Mouse (Mus musculus): ENCODE results near the gene 1700029F12Rik. TPM values are rescaled to one million over a fixed set of nuclear protein-coding genes. Genes with fewer than 3 reads are reported as not detected.

1700029F12Rik gene
- polyA plus RNA-seq, 1 experiment, result 0.09 TPM

DNA sequence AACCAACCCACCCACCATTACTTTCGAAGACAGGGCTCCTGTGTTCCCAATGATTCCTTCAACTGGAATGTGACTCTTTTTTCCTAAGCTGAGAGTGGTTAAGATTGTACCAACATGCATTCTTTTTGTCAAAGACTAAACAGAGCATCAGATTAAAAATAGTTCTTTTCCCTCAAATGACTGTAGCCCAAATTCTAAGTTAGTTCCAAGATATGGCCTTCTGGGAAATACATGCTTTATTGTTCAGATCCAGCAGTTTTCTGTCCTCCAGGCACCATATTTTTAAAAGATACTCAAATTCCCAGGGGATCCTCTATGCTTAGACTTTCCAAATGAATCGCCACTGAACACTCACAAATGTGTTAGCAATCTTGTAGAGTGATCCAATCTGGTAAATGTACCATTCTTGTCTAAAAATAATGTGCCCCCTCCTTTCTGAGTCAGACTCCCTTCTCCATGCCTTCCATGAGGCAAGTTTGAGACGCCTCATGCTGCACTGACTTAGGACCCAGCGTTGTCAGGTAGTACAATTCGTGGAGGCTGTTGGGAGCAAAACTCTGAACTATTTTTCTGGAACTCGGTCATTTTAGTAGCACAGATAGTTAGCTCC lies 57.1 kb downstream of the 1700029F12Rik start:
- no peak overlapping the region for H3K27ac ChIP-seq (ENCODE audit: insufficient read depth, low read length)
- no peaks in the 10 kb centered on the region for H3K4me1 ChIP-seq (ENCODE audit: control insufficient read depth, insufficient read depth, insufficient read length)
- TF ChIP-seq POLR2A (IDR thresholded peaks at IDR 0.05; ENCODE audit: low read depth, low read length) (no peak), CTCF (IDR thresholded peaks at IDR 0.05; ENCODE audit: extremely low read depth, insufficient read depth, insufficient read length, insufficient replicate concordance) (no peak)
- DNase-seq (ENCODE audit: low read depth in 1 of 2, low spot score in 2 of 2), result no peak
- H3K36me3 ChIP-seq (ENCODE audit: control insufficient read depth, insufficient read depth, low read length), result no peaks in the 10 kb centered on the region
- no peaks in the 10 kb centered on the region for H3K27me3 ChIP-seq (ENCODE audit: control insufficient read depth, insufficient read depth, low read length)
- H3K4me3 ChIP-seq (ENCODE audit: extremely low read depth, insufficient read depth, insufficient read length), result no peak overlapping the region
- WGBS, result 88% methylated on average over 6 of the region's 6 CpGs

DNA sequence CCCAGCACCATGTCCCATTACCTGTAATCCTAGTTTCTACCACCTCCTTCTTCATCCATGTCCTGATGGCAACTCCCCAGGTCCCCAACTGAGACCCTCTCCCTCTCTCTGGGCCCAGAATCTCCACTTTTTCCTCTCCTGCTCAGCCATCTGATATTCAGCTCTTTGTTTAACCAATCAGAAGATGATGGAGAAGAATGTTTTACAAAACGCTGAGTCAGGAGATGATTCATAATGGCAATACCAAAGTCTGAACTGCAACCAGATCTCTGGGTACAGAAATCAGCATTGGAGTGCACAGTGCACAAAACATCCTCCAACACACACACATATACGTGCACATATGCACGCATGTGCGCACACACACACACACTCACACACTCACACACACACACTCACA lies 60.8 kb downstream of the 1700029F12Rik start:
- no peak for TF ChIP-seq POLR2A (IDR thresholded peaks at IDR 0.05; ENCODE audit: low read depth, low read length)
- no peak for TF ChIP-seq CTCF (IDR thresholded peaks at IDR 0.05; ENCODE audit: extremely low read depth, insufficient read depth, insufficient read length, insufficient replicate concordance)
- Histone ChIP-seq H3K4me1 (ENCODE audit: control insufficient read depth, insufficient read depth, insufficient read length) (no peaks in the 10 kb centered on the region), H3K27ac (ENCODE audit: insufficient read depth, low read length) (no peak overlapping the region), H3K4me3 (ENCODE audit: extremely low read depth, insufficient read depth, insufficient read length) (no peak overlapping the region), H3K36me3 (ENCODE audit: control insufficient read depth, insufficient read depth, low read length) (no peaks in the 10 kb centered on the region), H3K27me3 (ENCODE audit: control insufficient read depth, insufficient read depth, low read length) (no peaks in the 10 kb centered on the region)
- WGBS, result 85% methylated on average over 4 of the region's 4 CpGs
- no peak for DNase-seq (ENCODE audit: low read depth in 1 of 2, low spot score in 2 of 2)

Other genes with a start within 250 kb of the 1700029F12Rik start
- gene Gcnt4, start 109.7 kb downstream of the 1700029F12Rik start, polyA plus RNA-seq (2012; rRNA removed), result 0.06 and 0.07 TPM in 2 replicates
- not detected in 2 replicates for gene Fam169a, start 32.9 kb upstream of the 1700029F12Rik start, polyA plus RNA-seq (2012; rRNA removed)
- gene Gm6169, start 64.9 kb upstream of the 1700029F12Rik start, polyA plus RNA-seq (2012; rRNA removed), result 1.3 TPM in 2 replicates
- 17.4 and 18.8 TPM in 2 replicates for gene Gfm2, start 103.6 kb upstream of the 1700029F12Rik start, polyA plus RNA-seq (2012; rRNA removed)
- gene Nsa2, start 103.6 kb upstream of the 1700029F12Rik start, polyA plus RNA-seq (2012; rRNA removed), result 17.4 and 19.9 TPM in 2 replicates
- 97.1 and 134 TPM in 2 replicates for gene Hexb, start 164.0 kb upstream of the 1700029F12Rik start, polyA plus RNA-seq (2012; rRNA removed)
- gene Enc1, start 206.7 kb upstream of the 1700029F12Rik start, polyA plus RNA-seq (2012; rRNA removed), result 4.4 and 5.1 TPM in 2 replicates

Data from spleen, adult 2 months (tissue).